Mouse (Mus musculus) embryo, embryonic 11.5 days (tissue): ENCODE data around the gene Hist1h3a.
"Not testable (repeated sequence)": the region's sequence is repeated elsewhere in the genome, so short reads cannot be mapped to it uniquely, and the experiment has no call there.

ENCODE experiments used
- DNase-seq: peaks from one replicate; pipeline ENCODE4 v3.0.0-alpha.2; 2012; ENCODE audit warnings: low read depth, low spot score

Gene Hist1h3a

DNA sequence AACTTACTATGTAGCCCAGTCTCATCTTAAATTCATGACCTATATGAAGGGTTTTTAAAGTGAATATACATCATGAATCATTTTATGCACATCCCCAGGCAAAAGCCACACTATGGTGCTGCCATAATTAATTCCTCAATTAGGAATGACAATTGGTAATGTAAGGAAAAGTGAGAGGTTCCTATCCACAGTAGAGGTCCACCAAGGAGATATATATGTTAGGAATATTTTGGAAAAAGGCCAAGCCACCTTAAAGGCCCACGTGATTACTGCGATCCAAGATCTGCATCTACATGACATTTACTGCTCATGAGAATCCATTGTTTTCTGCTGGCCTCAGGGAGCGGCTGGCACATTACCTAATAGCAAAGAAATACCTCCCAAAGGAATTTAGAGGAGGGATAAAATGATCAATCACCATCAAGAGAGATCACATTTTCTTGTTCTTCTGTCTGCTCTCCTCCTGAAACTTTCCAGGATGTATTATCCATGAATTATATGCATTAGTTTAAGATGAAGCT is 2.9 kb downstream of the Hist1h3a start:
- no peak for DNase-seq

- no peak for DNase-seq
Observed at GRCm38 (mm10) chr13:23757921-23758320, 4.3 kb downstream of the Hist1h3a start.

DNA sequence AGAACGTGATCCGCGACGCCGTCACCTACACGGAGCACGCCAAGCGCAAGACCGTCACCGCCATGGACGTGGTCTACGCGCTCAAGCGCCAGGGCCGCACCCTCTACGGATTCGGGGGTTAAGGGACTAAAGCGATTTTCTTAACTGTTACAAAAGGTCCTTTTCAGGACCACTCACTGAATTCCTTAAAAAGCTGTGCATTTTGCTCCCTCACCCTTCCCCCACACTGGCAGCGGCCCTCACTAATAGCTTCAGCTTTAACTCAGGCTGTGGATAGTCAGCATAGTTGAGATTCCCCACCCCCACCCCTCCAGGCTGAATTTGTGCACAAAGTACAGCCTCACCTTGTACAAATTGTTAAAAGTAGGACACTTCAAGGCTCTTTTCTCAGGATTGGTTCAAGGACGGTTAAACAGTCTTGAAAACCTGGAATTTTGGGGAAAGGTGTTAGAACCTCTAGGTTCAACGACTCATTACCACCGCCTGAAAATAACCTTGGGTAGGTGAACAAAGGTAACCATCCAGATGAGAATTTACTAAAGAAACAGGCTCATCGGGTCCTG is 4.9 kb downstream of the Hist1h3a start:
- DNase-seq, result no peak

DNA sequence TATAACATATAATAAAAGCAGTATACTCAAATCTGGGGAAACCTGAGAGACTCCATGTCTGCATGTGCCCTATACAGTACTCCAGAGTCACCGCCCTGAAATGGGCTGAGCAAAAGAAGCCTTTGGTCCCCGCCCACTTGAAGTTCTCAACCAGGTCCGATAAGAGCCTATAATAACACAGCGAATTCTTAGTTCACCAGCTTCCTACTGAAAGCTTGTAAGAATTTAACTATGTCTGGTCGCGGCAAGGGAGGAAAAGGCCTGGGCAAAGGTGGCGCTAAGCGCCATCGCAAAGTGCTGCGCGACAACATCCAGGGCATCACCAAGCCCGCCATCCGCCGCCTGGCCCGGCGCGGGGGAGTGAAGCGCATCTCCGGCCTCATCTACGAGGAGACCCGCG is 5.4 kb downstream of the Hist1h3a start, which contains the start of gene Hist1h4b:
Gene Hist1h4b, plus strand, starts transcription at position 224 of the 400 bp plus-strand sequence.
- peak; percentile 89 for DNase-seq

GRCm38 (mm10) chr13:23755000-23755399 is 7.2 kb downstream of the Hist1h3a start:
- DNase-seq, result no peak

- no peak for DNase-seq
Observed at GRCm38 (mm10) chr13:23753314-23754078, 8.7 kb downstream of the Hist1h3a start.

DNA sequence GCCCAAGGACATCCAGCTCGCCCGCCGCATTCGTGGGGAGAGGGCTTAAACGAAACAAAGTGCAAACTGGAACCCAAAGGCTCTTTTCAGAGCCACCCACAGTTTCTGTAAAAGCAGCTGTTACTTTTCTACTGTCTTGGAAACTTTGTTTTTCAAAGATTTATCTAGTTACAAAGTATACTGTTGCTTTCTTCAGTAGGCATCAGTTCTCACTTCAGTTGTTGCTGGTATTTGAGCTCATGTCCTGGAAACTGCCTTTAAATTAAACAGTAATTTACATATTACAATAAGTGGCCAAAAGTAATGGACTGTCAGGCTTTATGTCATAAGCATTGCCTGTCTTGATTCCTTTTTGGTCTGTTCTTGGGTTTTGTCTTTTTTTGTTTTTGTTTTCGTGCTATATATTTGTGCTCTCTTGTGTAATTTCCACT is 9.4 kb downstream of the Hist1h3a start:
- no peak for DNase-seq

DNA sequence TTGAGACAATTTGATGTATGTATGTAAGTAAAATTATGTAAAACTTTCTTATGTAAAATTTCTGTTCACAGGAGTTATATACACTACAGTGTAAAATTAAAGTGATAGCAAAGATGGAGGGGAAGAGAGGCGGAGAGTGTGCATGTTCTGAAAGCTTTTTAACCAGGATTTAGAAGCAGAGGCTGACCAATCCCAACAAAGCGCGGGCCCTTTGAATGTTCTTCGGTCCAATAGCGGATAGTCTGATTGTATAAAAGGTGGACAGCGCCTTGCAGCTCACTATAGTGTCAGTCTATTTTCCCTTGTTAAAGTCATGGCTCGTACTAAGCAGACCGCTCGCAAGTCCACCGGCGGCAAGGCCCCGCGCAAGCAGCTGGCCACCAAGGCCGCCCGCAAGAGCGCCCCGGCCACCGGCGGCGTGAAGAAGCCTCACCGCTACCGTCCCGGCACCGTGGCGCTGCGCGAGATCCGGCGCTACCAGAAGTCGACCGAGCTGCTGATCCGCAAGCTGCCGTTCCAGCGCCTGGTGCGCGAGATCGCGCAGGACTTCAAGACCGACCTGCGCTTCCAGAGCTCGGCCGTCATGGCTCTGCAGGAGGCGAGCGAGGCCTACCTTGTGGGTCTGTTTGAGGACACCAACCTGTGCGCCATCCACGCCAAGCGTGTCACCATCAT is 10.0 kb downstream of the Hist1h3a start, which contains the start of gene Hist1h3b:
Gene Hist1h3b, plus strand, starts transcription at position 201 of the 675 bp plus-strand sequence.
- peak; percentile 89 for DNase-seq

- no peak for DNase-seq
Observed at GRCm38 (mm10) chr13:23751478-23751956, 10.7 kb downstream of the Hist1h3a start.

DNA sequence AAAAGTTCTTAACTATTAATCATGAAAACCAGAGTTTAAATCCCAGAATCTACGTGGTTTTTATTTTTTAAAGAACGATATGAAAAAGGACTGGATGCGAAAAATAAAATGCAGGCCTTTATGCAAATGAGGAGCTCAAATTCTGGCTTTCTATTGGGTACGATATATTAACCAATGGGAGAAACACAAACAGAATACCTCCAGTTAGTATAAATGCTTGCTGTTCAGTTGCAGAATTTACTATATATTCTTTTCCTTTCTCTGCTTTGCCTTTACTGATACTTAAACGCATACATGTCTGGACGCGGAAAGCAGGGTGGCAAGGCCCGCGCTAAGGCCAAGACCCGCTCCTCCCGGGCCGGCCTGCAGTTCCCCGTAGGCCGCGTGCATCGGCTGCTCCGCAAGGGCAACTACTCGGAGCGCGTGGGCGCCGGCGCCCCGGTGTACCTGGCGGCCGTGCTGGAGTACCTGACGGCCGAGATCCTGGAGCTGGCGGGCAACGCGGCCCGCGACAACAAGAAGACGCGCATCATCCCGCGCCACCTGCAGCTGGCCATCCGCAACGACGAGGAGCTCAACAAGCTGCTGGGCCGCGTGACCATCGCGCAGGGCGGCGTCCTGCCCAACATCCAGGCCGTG is 11.2 kb downstream of the Hist1h3a start, which contains the start of gene Hist1h2ab:
Gene Hist1h2ab, plus strand, starts transcription at position 288 of the 639 bp plus-strand sequence.
- not testable (repeated sequence) for DNase-seq

DNA sequence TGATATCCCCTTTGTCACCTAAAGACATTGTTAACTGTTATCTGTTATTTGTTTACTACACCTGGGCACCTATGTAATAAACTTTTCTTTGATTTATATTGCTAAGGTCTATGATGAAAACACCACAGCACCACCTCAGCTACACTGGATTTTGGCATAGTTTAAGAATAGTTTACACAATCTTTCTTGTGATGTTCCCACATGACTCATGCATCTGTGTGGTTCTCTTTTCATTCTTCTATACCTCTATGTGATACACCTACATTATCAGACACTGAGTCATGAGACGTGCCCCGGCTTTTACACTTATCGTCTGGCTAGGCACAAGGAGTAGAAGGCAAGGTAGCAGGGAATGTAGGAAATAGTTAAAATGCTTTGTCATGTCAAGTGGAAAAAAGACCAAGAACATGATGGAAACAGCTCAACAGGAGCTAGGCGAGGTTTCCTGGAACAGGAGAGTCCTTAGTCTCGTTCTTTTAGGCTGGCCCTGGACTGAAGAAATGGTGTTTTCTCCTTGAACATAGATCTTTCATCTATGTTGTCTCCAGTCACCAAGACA is 12.5 kb downstream of the Hist1h3a start:
- DNase-seq, result no peak

DNA sequence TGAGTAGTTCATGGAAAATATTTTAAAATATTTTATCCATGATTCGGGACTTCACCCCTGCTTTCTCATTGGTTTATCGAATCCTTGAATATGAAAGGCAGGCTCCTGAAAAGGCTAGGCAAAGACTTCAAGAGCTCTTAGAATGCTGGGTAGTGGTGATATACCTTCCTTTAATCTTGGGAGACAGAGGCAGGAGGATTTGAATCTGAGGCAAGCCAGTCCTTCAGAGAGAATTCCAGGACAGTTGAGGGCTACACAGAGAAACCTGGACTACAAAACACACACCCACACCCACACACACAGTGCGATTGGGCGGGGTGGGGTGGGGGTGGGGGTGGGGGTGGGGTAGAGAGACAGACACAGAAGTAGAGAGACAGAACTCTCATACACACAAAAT is 14.3 kb downstream of the Hist1h3a start:
- no peak for DNase-seq

DNA sequence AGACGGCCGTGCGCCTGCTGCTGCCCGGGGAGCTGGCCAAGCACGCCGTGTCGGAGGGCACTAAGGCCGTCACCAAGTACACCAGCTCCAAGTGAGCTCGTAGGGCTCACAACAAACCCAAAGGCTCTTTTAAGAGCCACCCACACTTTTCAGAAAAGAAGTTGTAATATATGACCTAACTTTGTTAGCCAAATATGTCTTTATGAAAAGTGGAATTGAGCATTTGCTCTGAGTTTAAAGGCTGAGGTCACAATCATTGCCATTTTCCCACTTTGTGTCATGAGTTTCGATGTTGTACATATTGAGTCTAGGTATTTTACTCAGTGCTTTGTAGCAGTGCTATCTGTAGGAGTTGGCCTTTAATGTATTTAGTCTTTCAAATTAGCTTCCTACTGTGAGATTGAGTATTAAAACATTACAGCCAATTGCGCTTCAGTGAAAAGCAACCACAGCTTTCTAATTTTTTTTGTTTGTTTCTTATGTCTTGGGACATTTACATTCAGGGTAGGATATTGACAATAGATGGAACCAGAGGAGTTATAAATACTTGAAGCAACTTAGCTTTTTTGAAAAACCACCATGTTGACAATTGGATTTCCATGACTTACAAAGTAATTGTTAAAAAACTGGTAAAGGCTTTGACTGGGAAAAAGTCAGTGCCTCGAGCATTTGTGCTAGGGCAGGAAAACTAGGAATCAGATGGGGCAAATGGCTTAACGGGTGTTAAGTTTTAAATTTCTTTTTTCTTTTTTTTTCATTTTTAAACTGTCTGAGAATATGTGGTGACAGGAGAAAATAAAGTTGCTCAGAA is 14.9 kb downstream of the Hist1h3a start:
- no peak for DNase-seq

DNA sequence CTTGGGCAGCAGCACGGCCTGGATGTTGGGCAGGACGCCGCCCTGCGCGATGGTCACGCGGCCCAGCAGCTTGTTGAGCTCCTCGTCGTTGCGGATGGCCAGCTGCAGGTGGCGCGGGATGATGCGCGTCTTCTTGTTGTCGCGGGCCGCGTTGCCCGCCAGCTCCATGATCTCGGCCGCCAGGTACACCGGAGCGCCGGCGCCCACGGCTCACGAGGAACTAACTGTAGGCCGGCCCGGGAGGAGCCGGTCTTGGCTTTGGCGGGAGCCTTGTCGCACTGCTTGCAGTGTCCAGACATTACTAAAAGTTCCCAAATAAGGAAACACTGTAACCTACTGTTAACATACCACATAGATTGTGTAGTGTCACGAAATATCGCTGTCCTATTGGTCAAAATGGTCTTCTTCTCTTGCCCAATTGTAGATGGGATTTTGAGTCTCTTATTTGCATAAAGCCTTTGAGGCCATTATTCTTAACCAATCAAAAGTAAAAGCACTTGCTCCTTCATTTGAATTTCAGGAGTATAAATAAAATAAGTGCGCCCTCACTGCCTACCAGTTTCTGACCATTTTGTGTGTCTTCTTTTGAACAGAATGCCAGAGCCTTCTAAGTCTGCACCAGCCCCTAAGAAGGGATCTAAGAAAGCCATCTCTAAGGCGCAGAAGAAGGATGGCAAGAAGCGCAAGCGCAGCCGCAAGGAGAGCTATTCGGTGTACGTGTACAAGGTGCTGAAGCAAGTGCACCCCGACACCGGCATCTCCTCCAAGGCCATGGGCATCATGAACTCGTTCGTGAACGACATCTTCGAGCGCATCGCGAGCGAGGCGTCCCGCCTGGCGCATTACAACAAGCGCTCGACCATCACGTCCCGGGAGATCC is 15.7 kb downstream of the Hist1h3a start, which contains the start of gene Hist1h2bb:
Gene Hist1h2bb, plus strand, starts transcription at position 534 of the 880 bp plus-strand sequence.
- peak; percentile 80 for DNase-seq

DNA sequence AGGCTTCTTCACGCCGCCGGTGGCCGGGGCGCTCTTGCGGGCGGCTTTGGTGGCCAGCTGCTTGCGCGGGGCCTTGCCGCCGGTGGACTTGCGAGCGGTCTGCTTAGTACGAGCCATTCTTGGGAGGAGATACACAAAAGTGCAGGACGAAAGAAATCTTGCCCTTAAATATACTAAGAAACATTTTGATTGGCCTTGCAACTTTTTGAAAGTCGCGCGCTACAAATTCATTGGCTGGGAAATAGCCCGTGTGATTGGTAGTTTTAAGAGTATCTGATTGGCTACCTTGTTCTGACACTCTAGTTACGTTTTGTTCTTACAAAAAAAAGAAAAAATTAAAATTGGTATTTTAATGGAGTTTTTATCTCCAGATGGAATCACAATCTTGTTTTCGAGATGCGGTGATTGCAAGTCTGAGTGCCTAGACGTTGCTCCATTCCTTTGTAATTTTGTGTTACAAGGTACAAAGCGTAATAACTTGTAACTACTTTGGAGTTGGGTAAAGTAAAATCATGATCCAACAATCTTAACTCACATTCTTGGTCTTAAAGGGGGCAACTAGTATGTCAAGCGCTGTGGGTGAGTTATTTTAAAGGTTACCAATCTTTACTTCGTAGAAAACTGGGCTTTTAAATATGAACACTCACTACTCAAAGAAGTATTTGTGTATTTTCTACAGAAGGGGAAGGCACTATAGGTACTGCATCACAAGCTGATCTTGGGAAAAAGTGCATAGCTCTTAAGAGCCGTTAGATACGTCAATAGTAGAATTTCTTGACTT is 16.6 kb downstream of the Hist1h3a start, which contains the start of gene Hist1h3c:
Gene Hist1h3c, minus strand, starts transcription at position 222 of the 781 bp plus-strand sequence.
- DNase-seq, result peak; percentile 89

GRCm38 (mm10) chr13:23744421-23745380 is 17.5 kb downstream of the Hist1h3a start:
- DNase-seq, result no peak

- no peak for DNase-seq
Observed at GRCm38 (mm10) chr13:23743963-23744362, 18.2 kb downstream of the Hist1h3a start.
